Comparison of ENCODE assay signal across 20 mouse cellular contexts in genomic region chr6:149179064-149179463, GRCm38 (mm10). TPM values are rescaled to one million over a fixed set of nuclear protein-coding genes. Genes with fewer than 3 reads are reported as not detected.
"Had no signal": no experiment of that assay in that cellular context is flagged by ENCODE, and none has a peak within 500 bp of the region (broad histone marks: within the 10 kb centered on the region; RNA-seq: fewer than 3 reads in every experiment).

No protein-coding gene starts in this region.

- H3K27me3 ChIP-seq: limb, embryonic 13.5 days; midbrain, embryonic 15.5 days had no signal

- ATAC-seq: lung, postnatal 0 days; midbrain, embryonic 15.5 days had no signal

- H3K27ac ChIP-seq: kidney, postnatal 0 days; layer of hippocampus, adult 2 months; limb, embryonic 13.5 days; midbrain, embryonic 15.5 days; stomach, postnatal 0 days had no signal

- H3K4me2 ChIP-seq: limb, embryonic 13.5 days; midbrain, embryonic 11.5 days; midbrain, embryonic 15.5 days had no signal

- H3K4me3 ChIP-seq: layer of hippocampus, adult 2 months; limb, embryonic 13.5 days; midbrain, embryonic 15.5 days had no signal

- H3K9ac ChIP-seq: limb, embryonic 13.5 days; midbrain, embryonic 15.5 days had no signal

- H3K4me1 ChIP-seq: limb, embryonic 13.5 days; midbrain, embryonic 15.5 days had no signal

- DNase-seq: kidney, adult 11 months; kidney, adult 9 months; kidney, postnatal 36 days; left cerebral cortex, postnatal 4 days; lung, adult 18-20 months; lung, postnatal 36 days; thymus, postnatal 4 days had no signal

RNA-seq across cellular contexts. Expression of gene Gm10203, which starts 49.1 kb away (rescaled TPM):
- total RNA-seq: layer of hippocampus, adult 2 months; layer of hippocampus, postnatal 14 days; left cerebral cortex, adult 18-20 months; left cerebral cortex, postnatal 10 days; left cerebral cortex, postnatal 4 days; megakaryocyte, adult 5-6 weeks had no signal
- polyA plus RNA-seq: intestine, embryonic 14.5 days; kidney, postnatal 0 days; limb, embryonic 13.5 days; lung, postnatal 0 days; midbrain, embryonic 11.5 days; midbrain, embryonic 15.5 days; neural tube, embryonic 14.5 days; stomach, postnatal 0 days had no signal
